Mouse (Mus musculus): ENCODE data around the gene Ndufaf2. TPM values are rescaled to one million over a fixed set of nuclear protein-coding genes. Genes with fewer than 3 reads are reported as not detected.

Ndufaf2 gene
- polyA plus RNA-seq, 1 experiment = 2.0 TPM

DNA sequence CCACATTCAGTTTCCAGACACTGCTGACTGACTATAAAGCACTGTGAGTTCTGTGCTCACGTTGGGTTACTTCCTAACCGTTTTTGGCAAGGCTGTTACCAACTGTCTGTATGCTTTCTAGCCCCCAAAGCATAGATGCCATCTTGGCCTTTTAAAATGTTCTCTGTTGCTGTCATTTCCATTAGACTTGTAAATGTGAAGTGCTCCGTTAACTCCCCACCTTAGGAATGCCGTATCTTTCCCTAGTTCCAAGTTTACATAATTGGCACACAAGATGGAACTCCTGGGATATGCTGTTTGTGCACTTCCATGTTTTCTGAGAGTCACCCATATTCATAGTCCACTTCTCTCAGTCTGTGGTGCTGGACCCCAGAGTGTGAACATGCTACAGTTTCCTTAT is 80.5 kb downstream of the Ndufaf2 start:
- 68% methylated on average over 4 of the region's 4 CpGs for WGBS
- TF ChIP-seq CTCF (IDR thresholded peaks at IDR 0.05; ENCODE audit: extremely low read depth, insufficient read depth, insufficient read length, insufficient replicate concordance) (no peak), POLR2A (IDR thresholded peaks at IDR 0.05; ENCODE audit: low read depth, low read length) (no peak)

DNA sequence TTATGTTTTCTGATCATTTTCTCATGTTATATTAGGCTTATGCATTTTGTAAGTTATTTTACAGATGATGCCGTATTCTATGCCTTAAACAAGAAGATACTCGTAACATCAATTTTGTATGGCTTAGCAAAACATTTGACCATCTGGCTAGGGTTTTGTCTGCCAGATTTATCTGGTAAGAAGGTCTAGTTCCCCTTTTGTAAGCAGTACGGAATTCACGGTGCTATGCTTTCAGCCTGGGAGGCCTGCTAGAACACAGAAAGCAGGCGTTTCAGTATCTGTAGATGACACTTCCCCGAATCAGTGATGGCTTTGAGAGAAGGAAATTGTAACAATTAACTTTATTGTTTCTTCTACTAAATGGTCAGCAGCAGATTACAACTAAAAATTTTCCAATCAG is 80.9 kb downstream of the Ndufaf2 start:
- no peaks in the 10 kb centered on the region for H3K36me3 ChIP-seq (ENCODE audit: control insufficient read depth, insufficient read depth, low read length)
- 33% methylated on average over 6 of the region's 6 CpGs for WGBS
- no peak overlapping the region for H3K27ac ChIP-seq (ENCODE audit: insufficient read depth, low read length)
- no peak overlapping the region for H3K4me3 ChIP-seq (ENCODE audit: extremely low read depth, insufficient read depth, insufficient read length)
- DNase-seq (ENCODE audit: low read depth in 1 of 2, low spot score in 2 of 2) = no peak
- no peaks in the 10 kb centered on the region for H3K4me1 ChIP-seq (ENCODE audit: control insufficient read depth, insufficient read depth, insufficient read length)
- TF ChIP-seq POLR2A (IDR thresholded peaks at IDR 0.05; ENCODE audit: low read depth, low read length) = no peak
- TF ChIP-seq CTCF (IDR thresholded peaks at IDR 0.05; ENCODE audit: extremely low read depth, insufficient read depth, insufficient read length, insufficient replicate concordance) = no peak
- no peaks in the 10 kb centered on the region for H3K27me3 ChIP-seq (ENCODE audit: control insufficient read depth, insufficient read depth, low read length)

More for the DNA sequence above, 80.5 kb downstream of the Ndufaf2 start:
- H3K4me3 ChIP-seq (ENCODE audit: extremely low read depth, insufficient read depth, insufficient read length) = no peak overlapping the region
- H3K36me3 ChIP-seq (ENCODE audit: control insufficient read depth, insufficient read depth, low read length) = no peaks in the 10 kb centered on the region
- no peak for DNase-seq (ENCODE audit: low read depth in 1 of 2, low spot score in 2 of 2)
- no peaks in the 10 kb centered on the region for H3K4me1 ChIP-seq (ENCODE audit: control insufficient read depth, insufficient read depth, insufficient read length)
- no peak overlapping the region for H3K27ac ChIP-seq (ENCODE audit: insufficient read depth, low read length)
- H3K27me3 ChIP-seq (ENCODE audit: control insufficient read depth, insufficient read depth, low read length) = no peaks in the 10 kb centered on the region

DNA sequence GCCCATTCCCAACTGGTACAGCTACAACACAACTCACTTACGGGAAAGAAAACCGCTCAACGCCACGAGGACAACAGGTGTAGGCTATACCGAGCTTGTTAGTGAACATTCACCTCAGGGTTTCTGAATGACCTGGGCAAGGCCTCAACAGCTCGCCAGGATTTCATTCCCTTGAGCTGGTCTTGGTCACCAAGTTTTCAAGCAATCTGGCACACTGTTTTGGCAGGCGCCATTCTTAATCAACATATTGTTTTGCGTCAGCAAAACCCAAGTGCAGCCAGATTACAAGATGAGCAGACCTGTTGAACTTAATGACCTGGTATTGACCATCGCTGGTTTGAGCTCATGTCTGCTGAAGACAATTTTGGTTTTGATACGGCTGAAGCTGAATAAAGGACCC is 88.3 kb downstream of the Ndufaf2 start:
- 93% methylated on average over 10 of the region's 10 CpGs for WGBS
- H3K4me3 ChIP-seq (ENCODE audit: extremely low read depth, insufficient read depth, insufficient read length) = no peak overlapping the region
- no peaks in the 10 kb centered on the region for H3K4me1 ChIP-seq (ENCODE audit: control insufficient read depth, insufficient read depth, insufficient read length)
- DNase-seq (ENCODE audit: low read depth in 1 of 2, low spot score in 2 of 2) = no peak
- no peak for TF ChIP-seq POLR2A (IDR thresholded peaks at IDR 0.05; ENCODE audit: low read depth, low read length)
- no peak for TF ChIP-seq CTCF (IDR thresholded peaks at IDR 0.05; ENCODE audit: extremely low read depth, insufficient read depth, insufficient read length, insufficient replicate concordance)
- H3K27ac ChIP-seq (ENCODE audit: insufficient read depth, low read length) = no peak overlapping the region
- no peaks in the 10 kb centered on the region for H3K27me3 ChIP-seq (ENCODE audit: control insufficient read depth, insufficient read depth, low read length)
- H3K36me3 ChIP-seq (ENCODE audit: control insufficient read depth, insufficient read depth, low read length) = no peaks in the 10 kb centered on the region

DNA sequence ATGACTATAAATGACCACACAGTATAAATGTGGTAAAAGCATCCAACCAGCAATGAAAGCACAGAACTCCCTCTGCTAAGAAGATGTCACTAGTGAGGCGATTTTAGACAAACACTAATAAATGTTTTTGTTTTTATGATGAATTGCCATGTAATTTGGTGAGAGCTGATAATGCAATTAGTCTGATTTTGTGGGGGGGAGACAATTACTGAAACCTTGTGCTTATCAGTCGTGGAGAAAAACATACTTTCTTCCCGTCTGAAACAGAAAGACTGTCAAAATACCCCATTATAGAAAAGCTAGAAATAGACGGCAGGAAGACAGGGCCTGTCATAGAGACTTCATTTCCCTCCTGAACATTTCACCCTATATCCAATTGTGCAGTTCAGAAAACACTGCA is 89.3 kb downstream of the Ndufaf2 start:
- no peak for TF ChIP-seq CTCF (IDR thresholded peaks at IDR 0.05; ENCODE audit: extremely low read depth, insufficient read depth, insufficient read length, insufficient replicate concordance)
- TF ChIP-seq POLR2A (IDR thresholded peaks at IDR 0.05; ENCODE audit: low read depth, low read length) = no peak
- H3K36me3 ChIP-seq (ENCODE audit: control insufficient read depth, insufficient read depth, low read length) = no peaks in the 10 kb centered on the region

DNA sequence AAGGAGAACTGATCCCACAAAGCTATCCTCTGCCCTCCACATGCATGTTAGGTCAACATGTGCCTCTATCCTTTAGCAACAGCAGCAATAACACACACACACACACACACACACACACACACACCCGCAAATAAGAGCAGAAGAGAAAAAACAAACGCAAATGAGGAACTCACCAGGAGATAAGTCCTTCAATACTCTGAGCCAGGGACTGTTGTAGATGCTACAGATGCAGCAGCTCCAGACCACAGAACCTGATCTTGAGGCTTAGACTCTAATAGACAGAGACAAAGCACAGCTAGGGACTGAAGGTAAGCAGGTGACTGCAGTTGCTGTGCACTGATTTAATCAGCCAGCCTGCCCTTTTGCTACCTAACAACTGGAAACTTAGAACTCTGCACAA is 92.4 kb downstream of the Ndufaf2 start:
- 36% methylated on average over 2 of the region's 2 CpGs for WGBS
- H3K4me3 ChIP-seq (ENCODE audit: extremely low read depth, insufficient read depth, insufficient read length) = no peak overlapping the region
- no peaks in the 10 kb centered on the region for H3K27me3 ChIP-seq (ENCODE audit: control insufficient read depth, insufficient read depth, low read length)
- no peaks in the 10 kb centered on the region for H3K36me3 ChIP-seq (ENCODE audit: control insufficient read depth, insufficient read depth, low read length)
- H3K4me1 ChIP-seq (ENCODE audit: control insufficient read depth, insufficient read depth, insufficient read length) = no peaks in the 10 kb centered on the region
- no peak overlapping the region for H3K27ac ChIP-seq (ENCODE audit: insufficient read depth, low read length)
- TF ChIP-seq POLR2A (IDR thresholded peaks at IDR 0.05; ENCODE audit: low read depth, low read length) (no peak), CTCF (IDR thresholded peaks at IDR 0.05; ENCODE audit: extremely low read depth, insufficient read depth, insufficient read length, insufficient replicate concordance) (no peak)
- no peak for DNase-seq (ENCODE audit: low read depth in 1 of 2, low spot score in 2 of 2)

More for the DNA sequence above, 89.3 kb downstream of the Ndufaf2 start:
- Histone ChIP-seq H3K4me1 (ENCODE audit: control insufficient read depth, insufficient read depth, insufficient read length) (no peaks in the 10 kb centered on the region), H3K27me3 (ENCODE audit: control insufficient read depth, insufficient read depth, low read length) (no peaks in the 10 kb centered on the region), H3K4me3 (ENCODE audit: extremely low read depth, insufficient read depth, insufficient read length) (no peak overlapping the region), H3K27ac (ENCODE audit: insufficient read depth, low read length) (no peak overlapping the region)
- DNase-seq (ENCODE audit: low read depth in 1 of 2, low spot score in 2 of 2) = no peak
- 69% methylated on average over 4 of the region's 4 CpGs for WGBS

DNA sequence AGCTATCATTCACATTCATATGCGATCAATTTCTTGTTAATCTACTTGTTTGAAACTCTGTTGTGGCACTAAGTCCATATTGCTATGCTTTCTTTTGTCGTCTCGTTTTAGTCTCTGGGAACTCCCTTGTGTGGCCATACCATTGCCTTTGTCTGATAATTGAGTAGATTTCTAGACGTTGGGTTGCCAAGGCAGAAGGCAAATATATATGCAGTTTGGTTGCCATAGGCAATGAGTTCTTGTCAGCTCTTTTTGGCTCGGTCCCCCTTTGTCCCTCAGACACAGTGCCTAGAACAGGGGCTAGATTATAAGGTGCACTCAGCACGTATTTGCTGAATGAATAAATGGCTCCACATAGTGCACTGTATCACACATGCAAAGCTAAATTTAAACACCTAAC is 94.1 kb downstream of the Ndufaf2 start:
- Histone ChIP-seq H3K36me3 (ENCODE audit: control insufficient read depth, insufficient read depth, low read length) (no peaks in the 10 kb centered on the region), H3K4me3 (ENCODE audit: extremely low read depth, insufficient read depth, insufficient read length) (no peak overlapping the region), H3K27ac (ENCODE audit: insufficient read depth, low read length) (no peak overlapping the region), H3K4me1 (ENCODE audit: control insufficient read depth, insufficient read depth, insufficient read length) (no peaks in the 10 kb centered on the region), H3K27me3 (ENCODE audit: control insufficient read depth, insufficient read depth, low read length) (no peaks in the 10 kb centered on the region)
- DNase-seq (ENCODE audit: low read depth in 1 of 2, low spot score in 2 of 2) = no peak
- TF ChIP-seq CTCF (IDR thresholded peaks at IDR 0.05; ENCODE audit: extremely low read depth, insufficient read depth, insufficient read length, insufficient replicate concordance) (no peak), POLR2A (IDR thresholded peaks at IDR 0.05; ENCODE audit: low read depth, low read length) (no peak)
- 90% methylated on average over 6 of the region's 6 CpGs for WGBS

DNA sequence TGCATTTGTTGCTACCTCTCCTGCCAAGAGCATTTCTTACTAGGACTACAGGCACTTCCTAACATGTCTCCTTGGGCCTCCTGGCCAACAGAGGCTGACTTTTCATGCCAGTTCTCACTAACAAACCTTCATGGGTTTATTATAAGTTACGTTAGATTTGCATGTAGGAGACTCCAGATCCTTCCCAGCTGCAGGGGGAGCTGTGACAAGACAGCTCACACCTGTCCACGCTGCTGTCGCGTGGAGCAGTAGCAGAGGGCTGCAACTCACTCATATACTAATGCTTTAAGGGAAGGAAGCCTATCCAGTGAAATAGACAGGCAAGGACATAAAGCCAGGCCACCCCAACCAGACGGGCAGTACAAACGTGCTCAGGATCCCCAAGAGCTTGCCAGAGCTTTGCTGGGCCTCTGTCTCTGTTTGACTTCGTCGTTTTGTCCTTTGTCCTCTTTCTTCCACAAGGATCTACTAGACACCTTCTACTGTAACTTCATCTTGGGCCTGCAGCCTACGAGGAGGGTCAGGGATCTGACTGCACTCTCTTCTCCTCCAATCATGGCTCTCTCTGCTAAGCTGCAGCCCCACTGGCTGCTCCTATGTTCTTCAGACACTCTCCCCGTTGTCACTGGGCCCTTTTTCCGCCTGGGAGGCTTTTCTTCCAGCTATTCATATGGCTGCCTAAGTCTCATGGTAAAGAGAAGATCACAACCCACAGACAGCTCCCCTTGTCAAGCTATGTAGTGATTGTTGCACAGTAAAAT is 94.9 kb downstream of the Ndufaf2 start:
- 91% methylated on average over 11 of the region's 11 CpGs for WGBS

More for the DNA sequence above, 94.9 kb downstream of the Ndufaf2 start:
- TF ChIP-seq POLR2A (IDR thresholded peaks at IDR 0.05; ENCODE audit: low read depth, low read length) = no peak
- TF ChIP-seq CTCF (IDR thresholded peaks at IDR 0.05; ENCODE audit: extremely low read depth, insufficient read depth, insufficient read length, insufficient replicate concordance) = no peak
- Histone ChIP-seq H3K4me1 (ENCODE audit: control insufficient read depth, insufficient read depth, insufficient read length) (no peaks in the 10 kb centered on the region), H3K4me3 (ENCODE audit: extremely low read depth, insufficient read depth, insufficient read length) (no peak overlapping the region), H3K36me3 (ENCODE audit: control insufficient read depth, insufficient read depth, low read length) (no peaks in the 10 kb centered on the region), H3K27ac (ENCODE audit: insufficient read depth, low read length) (no peak overlapping the region), H3K27me3 (ENCODE audit: control insufficient read depth, insufficient read depth, low read length) (no peaks in the 10 kb centered on the region)
- DNase-seq (ENCODE audit: low read depth in 1 of 2, low spot score in 2 of 2) = no peak
